Mouse (Mus musculus) liver, embryonic 13.5 days (tissue): ENCODE data around the gene Impdh1. TPM values are rescaled to one million over a fixed set of nuclear protein-coding genes. Genes with fewer than 3 reads are reported as not detected.

Experiments used
- ATAC-seq: fragments of 200-750 bp; cut with Nextera tagmentation; 2 replicates; pipeline ENCODE4 v1.8.0; 2017; ENCODE audit warnings: low read depth, mild to moderate bottlenecking, moderate number of reproducible peaks, moderate library complexity
- DNase-seq: peaks from one replicate; pipeline ENCODE4 v3.0.0; 2022
- H3K27ac ChIP-seq: fragments of 300-500 bp; sonication (generic); 2 replicates; pipeline ENCODE4 v1.5.1; 2015; ENCODE audit warnings: moderate library complexity, mild to moderate bottlenecking, inconsistent platforms
- H3K27me3 ChIP-seq: fragments of 300-500 bp; sonication (generic); 2 replicates; pipeline ENCODE4 v1.6.1; 2015; ENCODE audit warnings: mild to moderate bottlenecking, inconsistent platforms
- H3K36me3 ChIP-seq: fragments of 300-500 bp; sonication (generic); 2 replicates; pipeline ENCODE4 v1.6.1; 2015; ENCODE audit warnings: mild to moderate bottlenecking, inconsistent platforms
- H3K4me1 ChIP-seq: fragments of 300-500 bp; sonication (generic); replicated peaks from 2 replicates; pipeline ENCODE4 v1.6.1; 2015; ENCODE audit warnings: inconsistent platforms
- H3K4me2 ChIP-seq: fragments of 300-500 bp; sonication (generic); 2 replicates; pipeline ENCODE4 v1.6.1; 2015; ENCODE audit warnings: inconsistent platforms, mild to moderate bottlenecking, moderate library complexity
- H3K4me3 ChIP-seq: fragments of 300-500 bp; sonication (generic); replicated peaks from 2 replicates; pipeline ENCODE4 v1.5.1; 2015; ENCODE audit warnings: mild to moderate bottlenecking, inconsistent platforms
- H3K9ac ChIP-seq: fragments of 300-500 bp; sonication (generic); 2 replicates; pipeline ENCODE4 v1.6.1; 2015; ENCODE audit warnings: mild to moderate bottlenecking, inconsistent platforms
- H3K9me3 ChIP-seq: fragments of 300-500 bp; sonication (generic); replicated peaks from 2 replicates; pipeline ENCODE4 v1.6.1; 2016; ENCODE audit warnings: inconsistent platforms
- WGBS: fragments of 180-500 bp; shearing (Covaris S2); methylation state at CpG from one replicate; pipeline ENCODE4 v1.1.7; 2015; ENCODE audit not compliant: insufficient replicate concordance; 5-methylcytosine and 5-hydroxymethylcytosine counted together
- microRNA-seq: library from miRNA; unstranded; fragments of <30 nt; microRNA quantifications from one replicate; pipeline ENCODE4, GENCODE M21; 2016
- polyA plus RNA-seq: library from polyadenylated mRNA; unstranded; fragments of >200 nt; fragmentation: Nextera tagmentation; extraction: Ambion mirVana; gene quantifications from 2 replicates; pipeline ENCODE4 v1.2.1, GENCODE M21; 2015

The Impdh1 gene
- polyA plus RNA-seq, 1 experiment from 2014 or later, result 9.5 TPM

GRCm38 (mm10) chr6:29160786-29161185 is 55.4 kb downstream of the Impdh1 start:
- no peak for ATAC-seq
- H3K9ac ChIP-seq, result no peak overlapping the region
- H3K27me3 ChIP-seq, result peaks cover 5% of the 10 kb centered on the region; the same call in 1 of the 2 replicates
- no peak overlapping the region for H3K27ac ChIP-seq
- no peak overlapping the region for H3K4me3 ChIP-seq
- no peaks in the 10 kb centered on the region for H3K9me3 ChIP-seq
- WGBS, result 80% methylated on average over 2 of the region's 2 CpGs
- H3K4me1 ChIP-seq, result peaks cover 20% of the 10 kb centered on the region
- DNase-seq, result no peak
- peaks cover 48% of the 10 kb centered on the region for H3K36me3 ChIP-seq
- no peak overlapping the region for H3K4me2 ChIP-seq

- ATAC-seq, result no peak
- no peaks in the 10 kb centered on the region for H3K4me1 ChIP-seq
- H3K27me3 ChIP-seq, result no peaks in the 10 kb centered on the region
- no peak overlapping the region for H3K4me2 ChIP-seq
- WGBS, result 77% methylated on average over 5 of the region's 5 CpGs
- no peak for DNase-seq
- no peaks in the 10 kb centered on the region for H3K9me3 ChIP-seq
- H3K36me3 ChIP-seq, result peaks cover 78% of the 10 kb centered on the region
- no peak overlapping the region for H3K9ac ChIP-seq
- no peak overlapping the region for H3K27ac ChIP-seq
- H3K4me3 ChIP-seq, result no peak overlapping the region
Observed at GRCm38 (mm10) chr6:29156326-29156725, 59.8 kb downstream of the Impdh1 start.

Small RNA genes lying within 50 kb of the gene (microRNA-seq; reads per million reads assigned to microRNA genes)
- not detected for gene Gm24303

Other genes with a start within 250 kb of the Impdh1 start
- not detected in 2 replicates for gene Lep, start 156.1 kb downstream of the Impdh1 start, polyA plus RNA-seq
- gene Rbm28, start 51.4 kb downstream of the Impdh1 start, polyA plus RNA-seq, result 15.2 and 19.5 TPM in 2 replicates
- 0.05 and 0.06 TPM in 2 replicates for gene Prrt4, start 36.8 kb downstream of the Impdh1 start, polyA plus RNA-seq
- gene Hilpda, start 56.1 kb upstream of the Impdh1 start, polyA plus RNA-seq, result 17.0 and 18.6 TPM in 2 replicates
- gene Fam71f2, start 63.2 kb upstream of the Impdh1 start, polyA plus RNA-seq, result 0.10 and 0.12 TPM in 2 replicates
- gene Fam71f1, start 102.8 kb upstream of the Impdh1 start, polyA plus RNA-seq, result not detected in 2 replicates
- 95.5 and 121 TPM in 2 replicates for gene Calu, start 131.7 kb upstream of the Impdh1 start, polyA plus RNA-seq
- 0.10 TPM in 1 of 2 replicates, not detected in the other for gene Opn1sw, start 172.1 kb upstream of the Impdh1 start, polyA plus RNA-seq
- 0.62 and 0.64 TPM in 2 replicates for gene Ccdc136, start 179.9 kb upstream of the Impdh1 start, polyA plus RNA-seq
- gene Flnc, start 216.9 kb upstream of the Impdh1 start, polyA plus RNA-seq, result 0.89 and 0.97 TPM in 2 replicates